Mouse (Mus musculus) gonadal fat pad, adult 2 months (tissue): ENCODE measurements around the gene Cd101. TPM values are rescaled to one million over a fixed set of nuclear protein-coding genes. Genes with fewer than 3 reads are reported as not detected.

Experiments
- DNase-seq: peaks from one replicate; pipeline ENCODE4 v3.0.0-alpha.2; 2012; ENCODE audit warnings: low read depth
- polyA plus RNA-seq: library from polyadenylated mRNA; depleted of rRNA; stranded (reverse); fragments of >200 nt; gene quantifications from 2 replicates; pipeline ENCODE4 v1.2.3, GENCODE M21; 2012

Cd101 gene
- polyA plus RNA-seq, 1 experiment = 0.08 TPM

DNA sequence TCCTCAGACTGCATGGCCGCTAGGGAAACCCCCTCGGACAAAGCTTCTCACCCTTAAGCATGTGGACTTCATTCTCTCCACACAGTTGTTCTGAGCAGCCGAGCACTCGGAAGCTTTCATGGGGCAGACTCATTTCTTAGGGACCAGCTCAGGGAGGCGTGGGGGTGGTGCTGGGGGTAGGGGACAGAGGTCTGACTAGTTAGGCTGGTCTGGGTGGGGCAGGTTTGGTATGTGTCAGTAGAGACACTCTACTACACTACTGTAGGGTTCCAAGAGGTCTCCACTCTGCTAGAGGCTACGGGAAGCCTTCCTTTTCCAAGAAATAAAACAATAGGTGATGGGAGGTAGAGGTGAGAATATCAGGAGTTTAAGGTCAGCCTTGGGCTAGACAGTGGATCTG is 15.3 kb upstream of the Cd101 start:
- no peak for DNase-seq

DNA sequence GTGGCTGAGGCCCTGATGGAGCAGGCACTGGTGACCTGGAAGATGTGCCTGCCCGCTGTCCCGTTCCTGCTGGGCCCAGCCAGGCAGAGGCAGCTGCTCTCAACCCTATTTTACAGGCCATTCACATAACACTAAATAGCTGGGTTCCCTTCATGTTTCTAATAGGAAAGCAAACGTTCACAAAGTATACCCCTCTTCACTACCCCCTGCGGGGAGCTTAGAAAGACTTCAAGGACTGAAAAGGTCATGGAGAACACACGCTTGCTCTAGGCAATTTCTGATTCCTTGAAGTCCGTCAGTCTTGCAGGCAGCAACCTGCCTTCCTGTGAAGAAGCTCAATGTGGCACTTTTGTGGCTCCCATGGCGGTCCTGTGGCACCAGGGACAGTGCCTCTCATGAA is 12.6 kb upstream of the Cd101 start:
- no peak for DNase-seq

DNA sequence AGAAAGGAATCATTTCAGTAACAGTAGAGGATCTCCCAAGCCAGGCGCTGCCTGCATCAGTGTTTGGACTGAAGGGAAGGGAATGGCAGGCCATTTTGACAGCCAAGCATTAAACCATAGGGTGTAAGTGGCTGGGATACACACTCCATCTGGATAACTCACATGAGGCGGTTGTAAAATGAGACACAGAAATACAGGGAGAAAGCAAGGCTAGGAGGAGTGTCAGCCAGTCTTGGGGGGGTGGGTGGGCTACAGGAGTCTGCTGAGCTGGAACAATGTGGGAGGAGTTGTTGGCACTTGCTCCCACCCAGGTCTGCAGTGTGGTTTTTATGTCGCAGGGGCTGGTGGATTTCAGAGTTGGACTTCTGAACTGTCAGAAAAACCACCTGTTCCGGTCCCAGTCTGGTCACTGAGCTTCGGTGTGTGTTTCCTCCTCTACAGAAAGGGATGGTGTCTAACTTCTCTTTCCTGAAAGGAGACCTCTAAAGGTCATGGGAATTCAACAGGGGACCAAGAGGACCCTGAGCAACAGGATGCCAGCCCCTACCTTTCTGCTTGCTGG is 8.7 kb upstream of the Cd101 start:
- DNase-seq = no peak

DNA sequence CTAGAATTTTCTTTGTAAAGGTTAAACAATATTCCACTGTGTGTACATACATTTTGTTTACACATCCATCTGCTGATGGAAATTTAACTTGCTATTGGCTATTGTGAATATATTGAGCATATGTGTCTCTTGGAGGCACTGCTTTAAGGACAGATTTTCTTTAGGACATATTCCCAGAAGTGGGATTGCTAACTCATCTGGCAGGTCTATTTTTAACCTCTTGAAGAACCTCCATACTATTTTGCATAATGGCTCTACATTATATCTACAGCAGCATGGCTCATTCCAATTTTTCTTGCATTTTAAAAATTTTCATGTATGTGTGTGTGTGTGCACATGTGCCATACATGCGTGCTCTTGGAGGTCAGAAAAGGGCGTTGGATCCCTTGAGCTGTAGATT is 6.6 kb upstream of the Cd101 start:
- no peak for DNase-seq

DNA sequence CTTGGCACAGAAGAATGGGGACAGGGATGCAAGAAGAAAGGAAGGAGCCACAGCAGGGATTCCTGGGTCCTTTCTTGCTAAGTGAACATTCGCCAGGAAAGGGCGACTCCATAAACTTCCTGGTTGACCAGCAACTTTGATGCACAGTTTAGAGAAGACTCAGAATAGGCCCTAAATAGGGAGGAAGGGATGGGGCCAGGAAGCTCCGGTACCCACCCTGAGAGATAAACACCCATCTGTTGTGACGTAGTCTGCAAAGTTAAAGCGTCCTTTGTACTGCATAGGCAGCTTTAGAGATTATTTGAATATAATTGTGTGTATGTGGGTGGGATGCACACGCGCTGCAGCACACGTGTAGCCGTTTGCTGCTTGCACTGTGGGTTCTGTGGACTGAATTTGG is 5.2 kb upstream of the Cd101 start:
- DNase-seq = no peak

DNA sequence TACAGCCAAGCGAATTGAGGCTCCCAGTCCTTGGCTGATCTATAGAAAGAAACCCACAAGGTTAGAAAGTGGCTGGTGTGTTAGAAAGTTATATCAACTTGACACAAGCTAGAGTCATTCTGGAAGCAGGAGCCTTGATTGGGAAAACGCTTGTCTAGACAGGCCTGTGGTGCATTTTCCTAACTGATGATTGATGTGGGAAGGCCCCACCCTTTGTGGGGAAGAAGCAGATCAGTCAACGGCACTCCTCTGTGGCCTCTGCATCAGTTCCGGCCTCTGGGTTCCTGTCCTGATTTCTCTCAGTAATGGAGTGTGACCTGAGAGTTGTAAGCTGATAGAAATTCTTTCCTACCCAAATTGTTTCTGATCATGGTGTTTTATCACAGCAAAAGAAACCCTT is 4.3 kb upstream of the Cd101 start:
- no peak for DNase-seq

DNA sequence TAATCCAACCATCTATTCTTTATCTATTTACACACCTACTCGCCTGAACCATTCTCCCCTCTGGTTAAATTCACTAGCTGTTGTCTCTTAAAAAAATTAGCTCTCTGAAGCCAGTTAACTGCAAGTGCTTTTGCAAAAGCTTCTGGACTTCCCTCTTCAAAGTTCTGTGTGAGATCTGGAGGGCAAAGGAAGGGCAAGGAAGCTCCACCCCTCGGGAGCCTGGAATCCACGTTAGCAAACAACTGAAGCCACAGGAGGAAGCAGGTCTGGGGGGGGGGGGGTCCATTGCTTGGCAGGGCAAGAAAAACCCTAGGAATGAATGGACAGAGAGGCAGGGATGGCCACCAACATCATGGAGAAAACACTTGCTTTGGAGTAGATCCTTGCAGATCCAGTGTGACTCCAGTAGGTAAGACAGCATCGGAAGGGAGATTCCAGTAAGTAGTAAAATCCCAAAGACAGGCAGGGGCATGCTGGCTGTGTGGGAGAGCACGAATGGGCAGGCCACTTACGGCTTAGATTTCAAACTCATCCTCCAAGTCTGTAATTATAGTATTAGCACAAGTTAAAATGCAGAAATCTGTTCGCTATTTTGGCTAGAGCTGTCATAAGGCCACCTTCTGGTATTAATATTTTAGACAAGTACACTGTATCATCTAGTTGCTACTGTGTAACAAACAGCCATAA is 2.2 kb upstream of the Cd101 start:
- peak; percentile 30 for DNase-seq

DNA sequence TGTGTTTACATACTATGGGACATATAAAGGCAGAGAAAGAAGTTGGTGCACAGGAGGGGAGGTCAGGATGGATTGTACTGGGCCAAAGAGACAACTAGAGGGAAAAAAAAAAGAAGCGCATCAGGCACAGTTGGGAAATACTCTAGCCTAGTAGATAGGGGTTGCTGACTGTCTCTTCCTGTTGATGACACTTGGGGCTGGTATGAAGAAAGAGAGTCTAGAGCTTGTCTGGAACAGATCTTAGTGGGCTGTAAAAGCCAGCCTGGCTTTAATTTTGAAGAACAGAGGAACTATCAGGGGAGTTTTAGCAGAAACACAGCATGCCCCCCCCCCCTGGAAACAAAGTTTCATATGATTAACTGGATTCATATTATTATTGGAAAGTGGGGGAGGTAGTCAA is 1.3 kb upstream of the Cd101 start:
- DNase-seq = no peak

DNA sequence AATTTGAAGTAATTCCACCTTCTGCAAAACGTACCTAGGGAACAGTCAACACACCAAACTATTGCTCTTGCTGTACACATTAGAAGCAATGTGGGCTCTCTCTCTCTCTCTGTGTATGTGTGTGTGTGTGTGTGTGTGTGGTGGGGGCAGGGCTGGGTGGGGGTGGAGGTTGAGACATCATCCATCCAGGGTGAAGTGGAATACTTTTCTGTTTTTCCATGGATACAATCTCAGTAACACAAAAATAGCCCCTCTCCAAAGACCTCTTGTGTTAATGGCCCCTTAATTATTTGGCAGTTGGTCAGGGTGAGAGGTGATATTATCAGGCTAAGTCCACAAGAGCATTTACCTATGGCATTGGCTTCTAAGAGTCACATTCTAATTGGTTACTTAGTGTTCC is 2.6 kb downstream of the Cd101 start:
- no peak for DNase-seq

DNA sequence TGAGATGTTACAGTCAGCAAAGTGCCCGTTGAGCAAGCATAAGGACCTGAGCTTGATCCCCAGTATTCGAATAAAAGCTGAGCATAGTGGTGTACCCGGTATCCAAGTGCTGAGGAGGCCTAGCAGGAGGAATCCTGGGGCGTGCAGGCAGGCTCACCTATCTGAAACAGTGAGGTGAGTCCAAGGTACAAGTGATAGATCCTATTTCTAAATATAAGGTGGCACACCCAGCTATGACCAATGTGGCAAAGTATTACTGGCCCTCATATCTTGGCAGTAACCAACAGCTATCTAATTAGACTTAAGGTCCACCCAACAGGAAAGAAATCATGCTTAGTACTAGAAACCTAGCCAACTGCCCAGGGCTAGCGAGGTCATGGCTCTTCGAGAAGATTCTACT is 6.4 kb downstream of the Cd101 start:
- no peak for DNase-seq

DNA sequence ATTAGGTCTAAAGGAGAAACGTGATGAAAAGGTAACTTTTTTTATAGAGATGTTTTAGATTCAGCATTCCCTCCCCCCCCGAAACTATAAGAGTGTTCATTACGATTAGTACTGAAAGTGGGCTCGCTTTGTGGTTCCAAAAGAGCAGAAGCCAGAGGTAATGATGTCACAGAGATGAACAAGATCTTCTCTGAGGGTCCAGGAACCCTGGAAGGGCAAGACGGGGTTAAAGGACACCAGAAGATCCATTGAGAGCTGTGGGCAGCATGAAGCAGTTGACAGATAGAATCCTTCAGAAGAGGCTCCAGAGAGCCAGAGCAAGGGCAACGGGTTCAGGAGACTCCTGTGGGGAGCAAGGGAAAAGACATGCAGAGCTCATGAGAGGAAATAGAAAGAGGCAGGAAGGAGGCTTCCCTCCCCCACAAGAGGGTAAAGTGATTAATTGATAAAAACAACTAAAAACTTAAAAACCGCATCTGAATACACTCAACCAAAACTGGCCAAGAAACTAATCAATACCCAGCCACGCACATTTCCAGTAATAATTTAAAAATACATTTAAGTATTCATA is 7.8 kb downstream of the Cd101 start:
- DNase-seq = no peak

DNA sequence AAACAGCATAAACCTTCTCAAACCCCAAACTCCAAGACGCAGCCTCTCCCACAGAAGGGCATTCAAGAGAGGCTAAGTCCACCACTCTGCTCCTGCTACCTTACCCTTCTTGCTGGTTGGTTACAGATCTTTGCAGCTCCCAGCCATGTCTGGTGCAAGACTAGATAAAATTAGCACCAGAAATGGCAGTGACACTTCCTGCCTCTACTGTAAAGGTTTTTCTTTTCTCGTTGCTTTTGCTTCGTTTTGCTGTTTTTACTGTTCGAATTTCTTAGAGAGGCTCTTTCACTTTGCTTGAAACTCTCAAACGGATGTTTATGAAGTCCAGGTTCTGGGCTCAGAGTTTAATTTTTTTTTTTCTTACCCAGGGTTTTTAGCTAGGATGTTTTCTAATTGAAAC is 8.3 kb downstream of the Cd101 start:
- no peak for DNase-seq

DNA sequence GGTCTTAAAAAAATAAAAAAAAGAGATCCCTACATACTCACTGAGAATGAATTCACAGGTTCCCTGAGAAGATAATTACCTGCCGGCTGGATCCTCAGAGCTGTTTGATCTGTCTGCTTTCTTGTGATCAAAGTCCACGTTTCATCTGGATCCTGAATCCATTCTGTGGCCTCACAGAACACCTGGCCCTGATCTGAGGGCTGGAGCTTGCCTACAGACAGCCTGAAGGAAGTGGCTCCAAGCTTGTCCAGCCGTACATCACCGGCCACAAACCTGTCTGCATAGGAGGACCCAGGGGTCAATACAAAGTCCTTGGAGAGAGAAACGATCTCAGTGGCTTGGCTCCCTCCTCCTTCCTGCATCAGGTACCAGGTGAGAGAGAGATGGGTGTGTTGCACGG is 10.9 kb downstream of the Cd101 start:
- no peak for DNase-seq

DNA sequence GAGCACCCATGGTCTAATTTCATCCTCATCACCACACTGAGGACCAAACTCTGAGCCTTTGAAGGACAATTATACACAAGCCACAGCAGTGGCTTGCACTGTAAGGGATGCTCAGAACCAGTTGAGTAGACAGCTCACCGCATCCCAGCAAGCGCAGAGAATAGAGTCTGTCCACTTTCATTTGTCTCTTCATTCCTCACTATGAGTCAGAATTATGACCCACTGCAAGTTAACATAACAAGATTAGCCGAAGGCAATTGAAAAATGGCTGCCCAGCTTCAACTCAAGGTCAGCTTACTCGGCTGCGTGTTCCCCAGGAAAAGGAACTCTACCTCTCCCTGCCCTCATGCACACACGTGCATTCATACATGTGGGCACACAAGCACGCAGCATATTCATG is 13.3 kb downstream of the Cd101 start:
- DNase-seq = no peak

DNA sequence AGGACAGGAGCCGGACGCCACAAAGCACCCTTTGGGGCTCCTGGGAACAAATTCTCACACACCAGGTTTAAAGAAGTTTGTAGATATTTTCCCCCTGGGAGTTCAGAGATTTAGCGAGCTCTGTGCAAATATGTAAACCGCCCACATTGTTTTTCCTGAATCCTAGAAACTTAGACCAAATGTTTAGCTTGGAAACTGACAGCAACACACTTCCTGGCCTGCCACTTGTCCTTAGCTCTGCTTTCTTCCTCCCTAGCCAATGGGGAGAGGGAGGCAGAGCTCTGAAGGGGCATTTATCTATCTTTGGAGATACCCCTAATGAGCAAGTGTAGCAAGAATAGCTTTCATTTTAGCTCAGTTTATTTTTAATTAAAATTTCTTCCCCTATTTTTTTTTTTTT is 14.1 kb downstream of the Cd101 start:
- no peak for DNase-seq

DNA sequence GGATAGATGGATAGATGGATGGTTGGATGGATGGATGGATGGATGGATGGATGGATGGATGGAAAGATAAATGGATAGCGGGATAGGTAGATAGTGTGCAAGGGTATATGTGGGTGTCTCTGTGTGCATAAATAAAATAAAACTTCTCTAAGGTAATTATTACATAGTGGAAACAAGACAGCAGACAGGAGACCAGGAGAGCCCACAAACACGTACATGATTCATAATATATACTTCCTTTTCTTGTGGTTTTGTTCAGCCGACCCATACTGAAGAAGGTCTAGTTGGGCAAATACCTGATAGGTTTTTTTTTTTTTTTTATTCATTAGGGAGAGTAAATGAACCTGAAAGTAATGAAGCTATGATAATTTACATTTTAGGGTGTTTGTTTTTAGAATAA is 15.8 kb downstream of the Cd101 start:
- DNase-seq = no peak

DNA sequence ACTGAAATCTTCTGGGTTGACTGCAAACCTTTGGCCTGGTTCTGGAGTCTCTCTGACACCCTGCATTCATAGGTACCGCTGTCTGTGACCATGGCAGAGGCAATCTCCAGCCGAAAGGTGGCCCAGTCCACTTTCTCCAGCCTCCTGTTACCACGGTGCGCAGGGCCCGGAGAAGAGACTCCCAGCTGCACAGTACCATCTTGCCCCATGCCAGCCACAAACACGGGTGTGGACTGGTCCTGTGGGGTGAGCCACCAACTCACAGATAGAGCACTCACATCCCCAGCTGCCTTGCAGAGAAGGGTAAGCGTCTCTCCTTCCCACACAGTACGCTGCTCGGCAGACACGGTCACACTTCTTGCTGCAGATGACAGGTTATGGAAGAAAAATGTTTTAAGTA is 16.4 kb downstream of the Cd101 start:
- no peak for DNase-seq

DNA sequence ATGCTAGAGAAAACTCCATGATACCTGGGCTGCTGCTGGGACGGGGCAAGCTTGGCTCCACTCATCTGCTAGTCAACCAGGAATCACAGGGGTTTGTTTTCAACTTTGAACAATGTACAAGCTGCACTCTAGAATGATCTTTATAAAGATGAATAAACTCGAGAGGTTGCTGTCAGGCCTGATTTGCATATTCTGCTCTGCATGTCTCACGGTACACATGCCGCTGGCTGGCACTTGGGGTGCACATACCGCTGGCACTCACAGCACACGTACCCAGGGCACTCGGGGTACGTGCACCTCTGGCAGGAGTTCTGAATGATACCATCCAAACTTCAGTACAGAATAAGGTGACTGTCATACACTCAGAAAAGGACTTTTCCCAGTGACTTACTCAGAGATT is 16.8 kb downstream of the Cd101 start:
- no peak for DNase-seq

DNA sequence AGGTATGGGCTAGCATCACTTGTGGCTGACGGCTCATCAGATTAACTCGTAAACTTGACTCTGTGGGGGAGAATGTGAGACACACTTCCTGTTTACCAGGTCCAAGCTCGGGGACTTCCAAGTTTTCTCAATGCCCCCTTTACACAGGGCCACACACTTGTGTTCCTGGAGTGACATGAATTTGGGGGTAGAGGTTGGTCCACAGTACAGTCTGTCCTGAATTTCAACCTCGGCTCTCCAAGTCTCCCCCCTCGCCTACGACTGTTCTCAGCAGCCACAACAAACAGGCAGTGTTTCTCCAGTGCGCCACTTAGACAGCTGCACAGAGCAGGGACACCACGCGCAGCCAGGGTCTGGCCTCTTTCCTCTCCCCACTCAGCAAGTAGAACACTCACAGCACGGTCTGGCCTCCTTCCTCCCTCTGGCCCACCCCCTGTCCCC is 17.2 kb downstream of the Cd101 start:
- DNase-seq = no peak

DNA sequence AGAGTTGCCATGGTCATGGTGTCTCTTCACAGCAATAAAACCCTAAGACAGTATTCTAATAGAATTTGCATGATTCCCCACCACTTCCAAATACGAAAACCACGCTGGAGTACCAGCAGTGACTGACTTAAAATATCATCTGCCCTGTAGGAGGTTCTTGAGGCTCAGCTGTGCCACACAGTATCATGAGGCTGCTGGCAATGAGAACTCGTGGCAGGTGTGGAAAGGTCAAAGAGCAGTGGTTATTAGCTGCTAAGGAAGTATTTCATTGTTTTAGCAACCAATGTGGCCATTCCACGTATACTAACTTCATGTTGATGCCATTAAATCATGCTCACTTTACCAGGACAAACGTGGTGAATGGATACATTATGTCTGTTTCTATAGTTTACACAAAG is 18.2 kb downstream of the Cd101 start:
- no peak for DNase-seq

DNA sequence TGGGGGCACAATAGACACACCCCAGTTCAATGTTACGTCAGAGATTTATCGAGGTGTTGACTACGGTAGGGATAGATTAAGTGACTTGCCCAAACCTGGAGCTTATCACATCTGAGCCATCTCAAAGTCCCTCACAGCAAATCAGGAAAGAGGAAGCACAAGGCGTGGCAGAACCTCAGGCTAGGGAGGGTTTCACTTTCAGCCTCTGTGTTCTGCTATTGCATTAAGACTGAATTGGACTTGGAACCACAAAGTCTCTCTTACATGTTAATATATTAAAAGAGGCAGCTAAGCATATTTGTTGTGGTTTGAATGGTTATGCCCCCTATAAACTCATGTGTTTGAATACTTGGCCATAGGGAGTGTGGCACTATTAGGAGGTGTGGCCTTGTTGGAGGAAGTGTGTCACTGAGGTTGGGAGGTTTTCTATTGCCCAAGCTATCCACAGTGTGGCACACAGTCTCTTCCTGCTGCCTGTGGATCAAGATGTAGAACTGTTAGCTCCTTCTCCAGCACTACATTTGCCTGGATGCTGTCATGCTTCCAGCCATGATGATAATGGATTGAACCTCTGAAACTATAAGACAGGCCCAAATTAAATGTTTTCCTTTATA is 18.7 kb downstream of the Cd101 start:
- DNase-seq = no peak

DNA sequence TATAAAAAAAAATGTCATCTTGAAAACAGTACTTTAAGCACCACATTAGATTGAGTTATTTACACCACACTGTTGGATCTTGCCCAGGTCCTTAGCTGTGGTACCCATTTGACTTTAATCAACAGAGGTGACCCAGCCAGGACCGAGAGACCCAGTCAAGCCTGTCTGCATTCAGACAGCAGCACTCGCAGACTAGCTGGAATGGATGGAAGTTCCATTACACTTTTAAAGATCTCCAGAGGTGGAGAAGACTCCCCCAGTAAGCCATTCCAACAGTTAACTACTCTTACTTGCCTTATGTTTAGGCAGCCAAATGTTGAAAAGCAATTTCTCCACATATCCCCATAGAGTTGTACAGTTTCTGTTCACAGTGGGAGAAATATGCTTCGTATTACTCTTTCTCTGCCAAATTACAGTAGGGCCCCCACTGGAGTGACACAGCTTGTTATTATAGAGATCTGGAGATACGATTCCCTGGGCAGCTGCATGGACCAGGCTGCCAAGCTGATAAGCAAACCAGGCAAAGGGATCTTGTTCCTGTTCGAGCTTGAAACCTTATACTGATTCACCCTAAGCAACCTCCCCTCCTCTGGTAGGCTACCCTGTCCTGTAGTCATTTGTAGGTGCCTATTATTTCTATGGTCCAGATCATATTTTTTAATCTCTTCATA is 22.1 kb downstream of the Cd101 start:
- DNase-seq = no peak

DNA sequence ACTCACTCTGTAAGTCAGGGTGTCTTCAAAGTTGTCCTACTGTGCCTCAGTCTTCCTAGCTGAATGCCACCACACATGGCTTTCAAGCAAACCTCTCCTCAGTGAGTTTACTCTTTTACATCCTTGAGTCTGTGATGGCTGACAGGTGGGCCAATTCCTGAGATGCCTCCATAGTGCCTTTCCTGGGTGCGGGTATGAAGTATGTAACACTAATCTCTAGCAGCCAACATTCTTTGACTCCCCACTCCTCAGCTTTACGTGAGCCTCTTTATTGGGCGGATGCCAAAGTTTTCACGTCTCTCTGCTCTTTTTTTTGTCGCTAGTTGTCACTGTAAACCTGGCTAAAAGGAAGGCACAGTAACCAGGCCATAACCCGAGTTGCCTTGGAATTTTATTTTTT is 24.0 kb downstream of the Cd101 start:
- DNase-seq = no peak
